Mouse (Mus musculus) thymus, adult 2 months (tissue): Measurements from ENCODE around the gene Frmd6. TPM values are rescaled to one million over a fixed set of nuclear protein-coding genes. Genes with fewer than 3 reads are reported as not detected.

ENCODE experiments used
- DNase-seq: peaks from one replicate; pipeline ENCODE4 v3.0.0; 2021
- H3K27ac ChIP-seq: fragments of 200-500 bp; 2 replicates; pipeline ENCODE4 v1.5.1; 2012; ENCODE audit warnings: low read length, control low read depth; ENCODE audit not compliant: control insufficient read depth, insufficient read depth
- H3K27me3 ChIP-seq: fragments of 200-500 bp; 2 replicates; pipeline ENCODE4 v1.6.1; 2012; ENCODE audit warnings: mild to moderate bottlenecking, low read length, moderate library complexity, mixed read lengths; ENCODE audit not compliant: control insufficient read depth, insufficient read depth
- H3K36me3 ChIP-seq: fragments of 200-500 bp; 2 replicates; pipeline ENCODE4 v1.6.1; 2012; ENCODE audit warnings: mild to moderate bottlenecking, low read length, moderate library complexity; ENCODE audit not compliant: control insufficient read depth, insufficient read depth
- H3K4me1 ChIP-seq: fragments of 200-500 bp; replicated peaks from 2 replicates; pipeline ENCODE4 v1.6.1; 2012; ENCODE audit warnings: low read length; ENCODE audit not compliant: control insufficient read depth, insufficient read depth
- H3K4me3 ChIP-seq: fragments of 200-500 bp; 2 replicates; pipeline ENCODE4 v1.5.1; 2012; ENCODE audit warnings: mild to moderate bottlenecking, low read length, control low read depth, moderate library complexity; ENCODE audit not compliant: control insufficient read depth, insufficient read depth
- CTCF ChIP-seq: fragments of 200-500 bp; IDR thresholded peaks from 2 replicates; pipeline ENCODE4 v1.5.1; 2012; ENCODE audit warnings: mild to moderate bottlenecking, control low read depth, low read length, moderate library complexity, borderline replicate concordance; ENCODE audit not compliant: control insufficient read depth, poor library complexity, insufficient read depth; ENCODE audit errors: extremely low read depth
- POLR2A ChIP-seq: fragments of 200-500 bp; IDR thresholded peaks from 2 replicates; pipeline ENCODE4 v1.6.1; 2012; ENCODE audit warnings: mild to moderate bottlenecking, low read length, control low read depth, moderate library complexity; ENCODE audit not compliant: control insufficient read depth, poor library complexity, insufficient read depth; ENCODE audit errors: extremely low read depth
- WGBS: fragments of 180-500 bp; shearing (Covaris S2); methylation state at CpG from one replicate; pipeline ENCODE4 v1.1.7; 2018; 5-methylcytosine and 5-hydroxymethylcytosine counted together
- polyA plus RNA-seq: library from polyadenylated mRNA; depleted of rRNA; stranded (reverse); fragments of >200 nt; gene quantifications from 2 replicates; pipeline ENCODE4 v1.2.3, GENCODE M21; 2012; rRNA removed

Gene Frmd6
- polyA plus RNA-seq, 1 experiment, result 21.2 TPM

DNA sequence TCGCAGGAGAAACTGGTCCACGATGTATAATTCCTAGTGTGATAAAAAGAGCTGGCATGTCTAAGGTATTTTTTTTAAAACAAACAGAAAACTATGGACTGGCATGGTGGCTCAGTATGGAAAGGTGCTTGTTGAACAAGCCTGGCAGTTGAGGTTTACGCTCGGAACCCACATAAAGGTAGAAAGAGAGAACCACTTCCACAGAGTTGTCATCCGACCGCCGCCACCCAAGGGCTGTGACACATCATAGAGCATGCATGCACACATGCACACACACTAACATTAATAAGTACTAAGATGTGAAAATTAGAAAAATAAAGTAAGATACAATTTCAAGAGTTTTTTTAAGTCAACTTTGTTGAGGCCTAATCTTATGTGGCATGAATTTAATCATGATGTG, 115.5 kb downstream of the Frmd6 start:
- 0 out of 2 replicates have a peak, but pooled peaks cover 2% of the 10 kb centered on the region for H3K4me1 ChIP-seq
- peak; percentile 73 for DNase-seq
- 18% methylated on average over 7 of the region's 7 CpGs for WGBS
- H3K27me3 ChIP-seq, result no peaks in the 10 kb centered on the region
- no peak overlapping the region for H3K27ac ChIP-seq
- H3K4me3 ChIP-seq, result no peak overlapping the region
- TF ChIP-seq CTCF (no peak), POLR2A (no peak)
- peaks cover 15% of the 10 kb centered on the region for H3K36me3 ChIP-seq

DNA sequence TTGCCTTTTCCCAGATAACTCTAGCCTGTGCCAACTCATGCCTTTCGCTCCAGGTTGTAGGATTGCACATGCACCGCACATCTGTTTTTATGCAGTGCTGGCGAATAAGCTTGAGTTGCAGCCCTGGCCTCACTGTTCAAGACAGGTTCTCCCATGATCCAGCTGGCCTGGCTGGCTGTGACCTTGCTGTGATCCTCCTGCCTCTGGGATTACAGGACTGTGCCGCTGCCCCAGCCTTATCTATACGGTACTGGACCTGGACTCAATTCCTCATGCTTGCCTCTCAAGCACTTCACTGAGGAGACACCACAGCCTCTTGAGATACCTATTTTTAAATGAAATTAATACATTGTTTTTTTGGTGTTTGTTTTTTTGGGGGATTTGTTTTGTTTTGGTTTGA, 118.9 kb downstream of the Frmd6 start:
- peaks cover 9% of the 10 kb centered on the region for H3K4me1 ChIP-seq
- no peak overlapping the region for H3K27ac ChIP-seq
- DNase-seq, result no peak
- no peaks in the 10 kb centered on the region for H3K27me3 ChIP-seq
- H3K4me3 ChIP-seq, result no peak overlapping the region
- peaks cover 31% of the 10 kb centered on the region for H3K36me3 ChIP-seq
- TF ChIP-seq CTCF (no peak), POLR2A (no peak)
- 98% methylated on average over 5 of the region's 5 CpGs for WGBS

- 70% methylated on average over 10 of the region's 10 CpGs for WGBS
- TF ChIP-seq CTCF (no peak), POLR2A (no peak)
- DNase-seq, result no peak
- Histone ChIP-seq H3K27ac (peak overlapping the region; percentile 33; the same call in 1 of the 2 replicates), H3K27me3 (no peaks in the 10 kb centered on the region), H3K36me3 (peaks cover 44% of the 10 kb centered on the region), H3K4me1 (peaks cover 7% of the 10 kb centered on the region), H3K4me3 (no peak overlapping the region)
These were observed 121.4 kb downstream of the Frmd6 start for GRCm38 (mm10) chr12:70946585-70947256.

Other genes starting within 250 kb of the Frmd6 start
- 39.0 and 41.8 TPM in 2 replicates for gene Actr10, start 112.3 kb downstream of the Frmd6 start, polyA plus RNA-seq
- gene Psma3, start 149.1 kb downstream of the Frmd6 start, polyA plus RNA-seq, result 28.2 and 35.6 TPM in 2 replicates
- 7.5 and 8.1 TPM in 2 replicates for gene Arid4a, start 190.5 kb downstream of the Frmd6 start, polyA plus RNA-seq